Mouse (Mus musculus): ENCODE data around the gene Man1b1.

Man1b1 gene

GRCm38 (mm10) chr2:25305587-25306359 is 26.4 kb upstream of the Man1b1 start:
- no peak for DNase-seq (ENCODE audit: low spot score in 2 of 2)

- DNase-seq (ENCODE audit: low spot score in 2 of 2): no peak
These were observed 22.0 kb upstream of the Man1b1 start for GRCm38 (mm10) chr2:25310180-25310579.

DNA sequence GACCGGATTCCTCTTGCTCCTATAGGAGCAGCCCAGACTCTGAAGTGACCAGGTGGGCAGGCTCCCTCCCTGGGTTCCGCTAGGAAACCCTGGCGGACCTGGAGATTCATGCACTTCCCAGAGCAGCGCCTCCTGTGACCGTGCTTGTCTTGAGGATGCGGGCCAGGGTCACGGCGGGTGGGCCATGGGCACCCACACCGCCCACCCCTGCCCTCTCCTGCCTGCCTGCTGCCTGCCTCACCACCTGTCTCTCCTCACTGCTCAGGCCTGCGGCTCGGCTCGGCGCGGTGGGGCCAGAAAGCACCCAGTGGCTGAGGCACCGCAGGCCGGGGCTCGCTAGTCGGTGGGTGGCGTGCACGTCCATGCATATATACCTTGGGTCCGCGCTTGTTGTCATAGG is 21.2 kb upstream of the Man1b1 start:
- no peak for DNase-seq (ENCODE audit: low spot score in 2 of 2)

- DNase-seq (ENCODE audit: low spot score in 2 of 2): no peak
These were observed 20.6 kb upstream of the Man1b1 start for GRCm38 (mm10) chr2:25311491-25311891.

DNA sequence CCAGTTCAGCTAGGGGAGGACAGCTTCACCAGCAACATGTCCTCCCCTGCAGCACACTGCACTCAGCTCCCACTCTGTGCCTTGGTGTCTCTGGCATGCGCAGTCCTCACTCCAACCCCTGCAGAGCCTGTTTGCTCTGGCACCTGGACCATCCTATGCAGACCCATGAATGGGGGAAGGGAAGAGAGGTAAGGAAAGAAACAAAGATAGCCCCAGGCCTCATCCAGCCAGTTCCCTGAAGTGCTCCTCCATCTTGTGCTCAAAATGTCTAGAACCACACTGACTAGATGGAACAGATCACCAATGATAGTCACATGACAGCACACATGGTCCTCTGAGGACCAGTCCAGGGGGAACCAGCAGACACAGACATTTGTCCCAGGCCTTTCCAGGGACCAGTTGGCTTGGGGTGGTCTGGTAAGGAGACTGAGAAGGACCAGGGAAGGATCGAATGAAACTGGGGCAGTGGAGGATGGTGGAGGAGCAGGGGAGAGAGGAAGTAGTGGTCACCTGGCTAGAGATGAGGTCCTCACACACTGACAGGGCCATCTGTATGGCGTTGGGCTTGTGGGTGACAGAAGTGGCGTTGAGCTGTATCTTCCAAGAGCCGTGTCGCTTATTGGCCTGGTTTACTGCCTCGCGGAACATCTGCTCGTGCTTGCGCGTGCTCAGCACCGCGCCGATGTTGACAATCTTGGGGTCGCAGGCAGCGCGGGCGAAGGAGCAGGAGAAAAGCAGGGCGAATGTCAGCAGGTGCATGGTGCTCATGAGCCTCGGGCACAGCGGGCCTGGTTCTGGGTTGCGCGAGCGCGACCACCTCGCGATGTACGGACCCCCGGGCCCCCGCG is 13.8 kb upstream of the Man1b1 start:
- no peak for DNase-seq (ENCODE audit: low spot score in 2 of 2)

DNA sequence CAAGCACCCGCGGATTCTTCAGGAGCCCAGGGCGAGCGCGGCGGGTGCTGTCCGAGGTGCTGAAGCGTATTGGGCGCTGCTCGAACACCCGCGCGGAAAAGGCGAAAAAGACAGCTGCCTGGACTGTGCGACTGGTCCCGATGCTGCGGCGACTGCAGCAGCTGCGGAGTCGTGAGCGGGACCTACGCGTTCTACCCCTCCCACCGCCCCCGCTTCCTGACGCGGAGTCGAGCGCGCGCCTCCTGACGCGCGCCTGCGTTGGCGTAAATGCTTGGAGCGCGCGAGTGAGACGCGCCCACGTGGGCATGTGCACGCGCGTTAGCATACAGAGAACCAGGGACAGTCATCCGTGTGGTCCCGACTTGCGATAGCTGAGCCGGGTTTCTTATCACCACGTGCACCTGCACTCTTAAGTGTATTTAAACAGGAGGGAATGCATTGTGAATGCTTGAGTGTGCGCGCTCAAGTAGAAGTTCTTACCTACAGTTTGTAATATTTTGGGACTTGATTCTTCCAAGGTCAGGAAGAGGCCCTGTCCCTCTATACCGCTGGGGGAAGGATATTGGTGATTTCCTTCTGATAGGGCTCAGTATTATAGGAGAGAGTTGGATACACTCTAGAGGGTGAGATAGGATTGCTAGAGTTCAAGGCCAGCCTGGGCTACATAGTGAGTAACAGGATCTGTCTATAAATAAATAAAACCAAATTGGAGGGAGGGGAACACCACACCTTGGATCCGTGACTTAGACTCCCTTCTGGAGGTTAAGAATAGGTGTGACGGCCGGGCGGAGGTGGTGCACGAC is 13.0 kb upstream of the Man1b1 start, which contains the start of gene Grin1:
TSS of gene Grin1 (minus strand) at position 217 of the 803 bp plus-strand sequence.
- DNase-seq (ENCODE audit: low spot score in 2 of 2): peak; percentile 32 to 78

DNA sequence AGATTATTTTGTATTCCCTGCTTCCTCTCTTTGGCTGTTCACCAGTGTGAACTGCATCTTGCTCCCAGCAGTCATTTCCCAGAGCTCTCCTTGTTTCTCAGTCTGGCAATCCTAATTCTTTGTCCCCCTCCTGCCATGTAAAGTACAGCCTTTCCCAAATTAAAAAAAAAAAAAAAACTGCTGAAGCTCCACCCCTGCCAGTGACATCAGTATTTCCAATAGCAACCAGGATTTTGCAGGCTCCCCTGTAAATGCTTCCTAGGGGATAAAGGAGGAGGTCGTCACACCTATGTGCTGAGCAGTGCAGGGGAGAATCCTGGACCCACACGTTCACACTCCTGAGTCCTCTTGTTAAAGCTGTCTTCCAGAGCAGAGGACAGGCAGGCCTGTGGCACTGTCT is 12.1 kb upstream of the Man1b1 start:
- DNase-seq (ENCODE audit: low spot score in 2 of 2): no peak

DNA sequence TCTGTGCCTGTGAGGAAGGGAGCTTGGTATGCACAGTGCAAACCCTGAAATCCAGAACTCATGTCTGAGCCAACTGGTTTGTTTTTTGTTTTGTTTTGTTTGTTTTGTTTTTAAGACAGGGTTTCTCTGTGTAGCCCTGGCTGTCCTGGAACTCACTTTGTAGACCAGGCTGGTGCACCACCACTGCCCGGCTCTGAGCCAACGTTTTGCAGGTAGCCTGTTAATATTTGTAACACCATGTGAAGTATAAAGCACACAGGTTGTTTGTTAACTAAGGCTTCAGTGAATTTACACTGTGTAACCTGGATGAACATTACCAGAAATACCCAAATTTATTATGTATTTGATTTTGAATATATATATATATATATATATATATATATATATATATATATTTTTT is 6.1 kb upstream of the Man1b1 start:
- DNase-seq (ENCODE audit: low spot score in 2 of 2): no peak

DNA sequence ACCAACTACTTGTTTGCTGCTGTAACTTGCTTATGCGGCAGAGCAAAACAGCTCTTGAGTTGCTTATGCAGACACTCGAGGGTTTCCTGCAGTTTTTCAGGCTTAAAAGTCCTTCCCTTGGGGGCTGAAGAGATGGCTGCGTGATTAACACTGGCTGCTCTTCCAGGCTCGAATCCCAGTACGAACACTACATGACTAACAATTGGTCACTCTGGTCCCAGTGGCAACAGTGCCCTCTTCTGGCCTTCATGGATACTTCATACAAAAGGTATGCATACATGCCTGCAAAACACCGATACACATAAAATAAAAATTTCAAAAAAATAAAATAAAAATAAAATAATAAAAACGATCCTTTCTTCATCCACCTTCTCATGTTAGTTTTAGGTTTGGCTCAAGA is 3.7 kb upstream of the Man1b1 start:
- peak in 1 of 2 experiments; percentile 22 for DNase-seq (ENCODE audit: low spot score in 2 of 2)

GRCm38 (mm10) chr2:25331470-25331869 is 668 bp upstream of the Man1b1 start:
- DNase-seq (ENCODE audit: low spot score in 2 of 2): no peak

GRCm38 (mm10) chr2:25333569-25333968 is 1.4 kb downstream of the Man1b1 start:
- DNase-seq (ENCODE audit: low spot score in 2 of 2): no peak

GRCm38 (mm10) chr2:25338303-25338702 is 6.2 kb downstream of the Man1b1 start:
- DNase-seq (ENCODE audit: low spot score in 2 of 2): no peak

- DNase-seq (ENCODE audit: low spot score in 2 of 2): no peak
These were observed 16.0 kb downstream of the Man1b1 start for GRCm38 (mm10) chr2:25348162-25348561.

DNA sequence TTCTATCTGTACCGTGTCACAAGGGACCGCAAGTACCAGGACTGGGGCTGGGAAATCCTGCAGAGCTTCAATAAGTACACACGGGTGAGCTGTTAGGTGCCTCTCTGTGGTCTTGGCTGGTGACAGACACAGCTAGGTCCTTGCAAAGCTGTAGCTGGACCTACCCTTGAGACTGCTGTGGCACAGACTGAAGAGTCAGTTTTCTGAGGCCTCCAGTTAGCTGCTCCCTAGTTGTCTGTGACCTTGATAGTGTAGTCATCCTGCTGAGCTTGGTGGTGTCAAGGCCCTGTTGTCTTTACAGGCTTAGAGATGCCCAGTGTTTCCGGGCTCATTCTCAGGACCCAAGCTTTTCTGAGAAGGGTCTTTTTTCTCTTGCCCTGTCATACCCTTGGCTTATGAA is 17.4 kb downstream of the Man1b1 start:
- no peak for DNase-seq (ENCODE audit: low spot score in 2 of 2)

GRCm38 (mm10) chr2:25350701-25351100 is 18.6 kb downstream of the Man1b1 start:
- DNase-seq (ENCODE audit: low spot score in 2 of 2): no peak

GRCm38 (mm10) chr2:25354211-25354610 is 22.1 kb downstream of the Man1b1 start:
- DNase-seq (ENCODE audit: low spot score in 2 of 2): no peak

- DNase-seq (ENCODE audit: low spot score in 2 of 2): no peak
These were observed 23.4 kb downstream of the Man1b1 start for GRCm38 (mm10) chr2:25355419-25356066.

DNA sequence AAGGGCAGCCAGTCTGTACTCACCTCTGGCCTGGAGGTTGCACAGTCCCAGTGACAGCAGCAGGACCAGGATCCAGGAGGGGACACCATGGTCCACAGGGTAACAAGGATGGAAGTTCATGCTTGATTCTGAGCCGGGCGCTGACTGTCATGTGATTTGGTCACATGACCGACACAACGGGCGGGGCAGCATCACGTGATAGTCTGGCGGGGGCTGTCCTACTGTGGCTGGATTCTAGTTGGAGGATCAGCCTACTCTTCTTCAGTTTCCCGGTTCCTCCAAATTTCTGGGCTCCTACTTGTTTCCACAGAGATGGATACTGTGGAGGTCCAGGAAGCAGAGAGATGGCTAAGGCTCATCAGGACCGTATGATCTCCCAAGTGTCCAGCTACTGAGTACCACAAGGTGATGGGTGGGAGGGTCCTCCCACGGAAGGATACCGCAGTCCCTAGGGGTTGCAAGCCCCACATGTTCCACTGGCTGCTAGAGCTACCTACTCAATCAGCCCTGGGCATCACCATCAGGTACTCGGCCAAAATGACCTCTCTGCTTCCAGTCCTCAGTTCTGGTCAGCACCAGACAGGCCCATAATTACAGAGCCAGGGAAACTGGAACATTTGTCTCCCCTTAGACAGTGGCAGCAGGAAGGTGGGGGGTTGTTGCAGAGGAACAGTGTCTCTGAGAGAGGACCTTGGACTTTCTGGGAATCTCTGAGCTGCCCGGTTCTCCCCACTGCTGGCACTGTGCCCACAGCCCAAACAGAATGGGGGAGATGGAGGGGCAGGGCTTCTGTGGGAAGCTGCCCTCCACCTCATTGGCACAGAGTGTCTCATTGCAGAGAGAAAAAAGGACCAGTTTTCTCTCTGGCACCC is 24.3 kb downstream of the Man1b1 start, which contains the start of gene Dpp7:
TSS of gene Dpp7 (minus strand) at position 152 of the 872 bp plus-strand sequence.
- DNase-seq (ENCODE audit: low spot score in 2 of 2): peak; percentile 49 to 56

GRCm38 (mm10) chr2:25359848-25360247 is 27.7 kb downstream of the Man1b1 start:
- DNase-seq (ENCODE audit: low spot score in 2 of 2): no peak

- DNase-seq (ENCODE audit: low spot score in 2 of 2): no peak
These were observed 31.5 kb downstream of the Man1b1 start for GRCm38 (mm10) chr2:25363478-25364178.
